Comparison of ENCODE assay signal across 8 mouse cellular contexts in the genomic region with DNA sequence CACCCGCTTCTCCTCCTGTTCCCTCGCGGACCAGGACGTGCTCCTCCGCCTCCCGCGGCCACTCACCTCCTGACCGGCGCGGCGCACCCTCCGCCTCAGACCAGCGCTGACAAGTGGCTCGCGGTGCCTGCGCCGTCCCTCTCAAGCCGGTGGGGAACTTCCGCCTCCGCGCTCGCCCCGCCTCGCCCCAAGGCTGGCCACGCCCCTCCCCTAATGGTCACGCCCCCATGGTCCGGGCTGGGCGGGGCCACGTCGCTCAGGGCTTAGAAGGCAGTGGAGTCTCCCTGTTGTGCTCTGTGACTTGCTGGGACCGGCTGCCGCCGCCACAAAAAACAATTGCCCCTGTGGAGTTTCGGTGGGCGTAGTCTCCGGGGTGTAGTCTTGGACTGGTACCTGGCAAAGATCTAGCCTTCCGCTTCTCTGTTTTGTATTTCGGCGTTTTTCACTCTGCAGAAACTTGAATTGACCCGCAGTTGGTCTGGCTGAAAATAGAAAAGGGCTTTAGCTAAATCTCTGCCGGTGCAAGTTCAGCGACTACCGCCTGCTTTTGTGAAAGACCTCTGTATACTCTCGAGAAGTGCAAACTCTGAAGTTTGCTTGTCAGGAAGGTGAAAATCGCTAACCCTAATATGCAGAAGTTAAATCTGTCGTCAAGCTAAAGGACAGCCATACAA. TPM values are rescaled to one million over a fixed set of nuclear protein-coding genes. Genes with fewer than 3 reads are reported as not detected.
DNase-seq lines count a peak whose midpoint lies in the region; ATAC-seq and TF ChIP-seq lines count a peak whose summit lies in the region.

Pdlim5 (minus strand) TSS at position 177 of the 674 bp plus-strand sequence.

- CTCF ChIA-PET in Patski (lab: Charles Lee) = interaction anchor here (1.0 to 2.6 kb wide), 7 partner anchors 28 to 100 kb away, joined by 4 to 46 read pairs (median 8); no protein-coding TSS in a partner anchor

- no peaks in the 10 kb centered on the region for H3K36me3 ChIP-seq in hindbrain, embryonic 14.5 days (replicated peaks; ENCODE audit: control insufficient read depth, insufficient read depth)

- H3K4me2 ChIP-seq in hindbrain, embryonic 14.5 days (replicated peaks) = peak within 1 kb of the TSS; percentile 77

- peaks cover 13% of the 10 kb centered on the region; the same call in 1 of the 2 replicates for H3K4me1 ChIP-seq in hindbrain, embryonic 14.5 days (replicated peaks; ENCODE audit: control insufficient read depth, insufficient read depth, low read length)

- whole genome bisulfite sequencing in hindbrain, embryonic 14.5 days = under 1% methylated on average over 42 of the region's 46 CpGs

- H3K4me3 ChIP-seq in hindbrain, embryonic 14.5 days (replicated peaks; ENCODE audit: low read length) = peak within 1 kb of the TSS; percentile 90

- peak; percentile 93 for ATAC-seq in Patski
- ATAC-seq in hindbrain, embryonic 14.5 days (ENCODE audit: low FRiP score) = peak; percentile 99

- H3K27me3 ChIP-seq in Patski = no peaks in the 10 kb centered on the region
- 0 out of 2 replicates have a peak, but pooled peaks cover 9% of the 10 kb centered on the region for H3K27me3 ChIP-seq in hindbrain, embryonic 14.5 days (ENCODE audit: control insufficient read depth, insufficient read depth, low read length)

- H3K27ac ChIP-seq in hindbrain, embryonic 14.5 days = peak within 1 kb of the TSS; percentile 38; the same call in 1 of the 2 replicates

- POLR2A ChIA-PET in Patski (lab: Charles Lee) = interaction anchor here (0.8 to 2.5 kb wide), 9 partner anchors 24 to 99 kb away, joined by 3 to 14 read pairs (median 4); no protein-coding TSS in a partner anchor

- H3K9me3 ChIP-seq in hindbrain, embryonic 14.5 days (ENCODE audit: control insufficient read depth, low read length) = no peaks in the 10 kb centered on the region

- TF ChIP-seq CTCF in Patski (IDR thresholded peaks at IDR 0.05) = no peak

- DNase-seq in Patski (ENCODE audit: low read depth, low spot score) = peak; percentile 76
- peak; percentile 87 to 88 for DNase-seq in cerebellum, postnatal 14 days
- DNase-seq in frontal cortex, postnatal 25 days (ENCODE audit: low spot score in 2 of 2) = peak; percentile 66 to 78
- peak; percentile 87 for DNase-seq in hindbrain, embryonic 14.5 days (ENCODE audit: low spot score)
- peak; percentile 66 for DNase-seq in left cerebral cortex, adult 11 months (ENCODE audit: low spot score)
- DNase-seq in lung, postnatal 4 days = peak; percentile 96 to 98
- DNase-seq in retina, postnatal 7 days (ENCODE audit: low read depth, low spot score) = peak; percentile 91
- peak; percentile 98 for DNase-seq in urinary bladder, adult 2 months (ENCODE audit: low spot score)

- peak within 1 kb of the TSS; percentile 64 for H3K9ac ChIP-seq in hindbrain, embryonic 14.5 days

- in situ Hi-C loops in Patski (cut with MboI; ENCODE audit: low pct_unique_long_range_greater_than_20kb) = no loop called here

RNA-seq across cellular contexts. Expression of gene Pdlim5, which starts in this region (rescaled TPM):
- polyA plus RNA-seq in Patski (2021) = 145 TPM
- polyA plus RNA-seq in hindbrain, embryonic 14.5 days (2014; fragmentation: Nextera tagmentation; extraction: Ambion mirVana) = 17.8 and 21.1 TPM in 2 replicates
- 67.3 and 73.8 TPM in 2 replicates for polyA plus RNA-seq in urinary bladder, adult 2 months (2012; rRNA removed)

Comparison
In these comparisons a context has a peak if more than half of its experiments do, and no peak if none do; other contexts are left out.
1. Peak in every context shown above with its lines: DNase-seq, ATAC-seq, H3K4me3 ChIP-seq and H3K27ac ChIP-seq.